Mouse (Mus musculus) erythroblast, embryonic 14.5 days (primary cell): ENCODE measurements around the gene Grk3.

ENCODE experiments used
- GATA1 ChIP-seq: IDR thresholded peaks from 2 replicates; pipeline ENCODE4 v1.6.1; 2012; ENCODE audit warnings: low read length, inconsistent platforms, mixed read lengths
- TAL1 ChIP-seq: IDR thresholded peaks from 3 replicates; pipeline ENCODE4 v1.6.1; 2012; ENCODE audit warnings: low read length, inconsistent platforms, mixed read lengths

DNA sequence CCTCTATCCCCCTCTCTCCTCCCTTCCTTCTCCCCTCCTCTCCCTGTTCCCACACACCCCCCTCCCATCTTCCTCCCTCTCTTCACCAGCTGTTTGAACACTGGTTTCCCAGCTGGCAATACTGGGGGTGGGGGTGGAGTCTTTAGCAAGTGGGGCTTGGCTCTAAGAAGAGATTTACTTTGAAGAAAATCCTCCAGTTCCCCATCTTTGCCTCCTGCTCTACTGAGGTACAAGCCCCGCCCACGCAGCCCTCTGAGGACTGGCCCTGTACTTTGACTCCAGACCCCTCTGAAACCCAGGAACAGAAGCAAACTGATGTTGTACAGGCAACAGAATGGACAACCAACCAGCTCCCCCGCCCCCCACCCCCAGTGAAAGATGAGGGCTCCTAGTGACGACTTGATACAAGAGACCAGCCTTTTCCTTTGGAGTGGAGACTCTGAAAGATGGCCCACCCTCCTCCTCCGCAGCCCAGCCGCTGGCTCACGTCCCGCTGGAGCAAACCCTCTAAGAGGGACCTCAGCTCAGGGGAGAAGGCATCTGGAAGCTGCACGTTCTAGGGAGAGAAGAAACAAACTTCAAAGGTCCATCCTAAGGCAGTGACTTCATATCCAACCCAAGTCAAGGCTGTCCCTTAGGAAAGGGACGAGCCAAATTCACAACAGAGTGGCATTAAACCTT lies 87.2 kb downstream of the Grk3 start:
- TF ChIP-seq GATA1 (no peak), TAL1 (no peak)
